Mouse (Mus musculus): ENCODE data around the gene Ss18l2. TPM values are rescaled to one million over a fixed set of nuclear protein-coding genes. Genes with fewer than 3 reads are reported as not detected.

Gene Ss18l2
- total and polyA plus RNA-seq, 3 experiments: 40.2 to 77.0 (median 41.5) TPM

DNA sequence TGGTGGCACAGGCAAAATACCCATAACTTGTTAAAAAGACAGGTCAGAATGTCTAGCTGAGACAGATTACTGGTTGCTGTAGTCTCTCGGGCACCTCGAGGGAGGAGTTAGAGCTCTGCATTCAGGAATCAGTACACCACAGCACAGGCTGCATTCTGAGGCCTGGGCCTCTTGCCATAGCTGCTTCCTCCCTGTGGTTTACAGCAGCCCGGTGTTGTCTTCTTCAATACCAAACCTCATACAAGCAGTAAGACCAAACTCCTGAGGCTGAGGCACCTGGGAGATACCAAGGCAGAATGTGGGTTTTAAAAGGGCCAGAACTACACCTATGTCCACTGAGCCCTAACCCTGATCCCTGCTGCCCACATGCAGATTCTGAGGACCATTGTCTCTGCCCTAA, 47.3 kb downstream of the Ss18l2 start:
- in situ Hi-C loops (cut with MboI; ENCODE audit: low pct_ligation_motif_present, low pct_unique_long_range_greater_than_20kb, low sequenced_read_pairs): no loop called here
- Histone ChIP-seq H3K36me3 (replicated peaks in 1 of 2; ENCODE audit: control insufficient read depth in 1 of 2, insufficient read depth in 1 of 2, low read length in 1 of 2) (peaks cover 51 to 75% of the 10 kb centered on the region in 2 experiments), H3K4me1 (ENCODE audit: control insufficient read depth in 1 of 2, insufficient read depth in 2 of 2) (peaks cover 0 to 7% of the 10 kb centered on the region in 2 experiments; a peak in 1 of 4 replicates), H3K4me3 (replicated peaks in 1 of 3; ENCODE audit: low read depth in 2 of 3, low read length in 2 of 3, poor library complexity in 1 of 3) (no peak overlapping the region), H3K9ac (ENCODE audit: insufficient read depth, low read depth) (no peak overlapping the region), H3K27ac (ENCODE audit: insufficient read depth, low read depth) (no peak overlapping the region), H3K79me2 (replicated peaks; ENCODE audit: control insufficient read depth, extremely low read depth, insufficient read depth, poor library complexity, severe bottlenecking) (no peaks in the 10 kb centered on the region), H3K27me3 (replicated peaks) (no peaks in the 10 kb centered on the region), H3K9me3 (replicated peaks; ENCODE audit: low read length) (peaks cover 27% of the 10 kb centered on the region), H3K4me2 (ENCODE audit: insufficient read depth, low read depth, poor library complexity, severe bottlenecking) (no peak overlapping the region)
- TF ChIP-seq HCFC1 (IDR thresholded peaks at IDR 0.05; ENCODE audit: low read depth, low read length) (no peak), SIN3A (IDR thresholded peaks at IDR 0.05; ENCODE audit: low read length) (no peak), MAZ (IDR thresholded peaks at IDR 0.05; ENCODE audit: low read depth, low read length) (no peak), KAT2A (IDR thresholded peaks at IDR 0.05; ENCODE audit: insufficient replicate concordance, low read length) (no peak), POLR2AphosphoS2 (IDR thresholded peaks at IDR 0.05; ENCODE audit: low read depth, low read length) (no peak), CTCF (conservative IDR thresholded peaks at IDR 0.05 in 1 of 2, IDR thresholded peaks at IDR 0.05 in 1 of 2; ENCODE audit: low read depth in 2 of 2, low read length in 2 of 2) (no peak), ELF1 (IDR thresholded peaks at IDR 0.05; ENCODE audit: low read depth, low read length) (no peak), MAFK (IDR thresholded peaks at IDR 0.05; ENCODE audit: insufficient replicate concordance, low read length) (no peak), JUN (IDR thresholded peaks at IDR 0.05; ENCODE audit: insufficient read depth, low read depth, low read length) (no peak), RAD21 (IDR thresholded peaks at IDR 0.05; ENCODE audit: low read depth, low read length) (no peak), PAX5 (IDR thresholded peaks at IDR 0.05; ENCODE audit: low read length) (no peak), MEF2A (IDR thresholded peaks at IDR 0.05; ENCODE audit: borderline replicate concordance, low read depth, low read length) (no peak), MYC (IDR thresholded peaks at IDR 0.05; ENCODE audit: low read depth, low read length) (no peak), ETS1 (conservative IDR thresholded peaks at IDR 0.05; ENCODE audit: low read depth, low read length) (no peak), NELFE (IDR thresholded peaks at IDR 0.05; ENCODE audit: low read depth, low read length) (no peak)
- DNase-seq (ENCODE audit: extremely low read depth): no peak
- dilution Hi-C loops (cut with MboI; ENCODE audit: extremely low pct_ligation_motif_present, extremely low pct_unique_long_range_greater_than_20kb, low sequenced_read_pairs): no loop called here

DNA sequence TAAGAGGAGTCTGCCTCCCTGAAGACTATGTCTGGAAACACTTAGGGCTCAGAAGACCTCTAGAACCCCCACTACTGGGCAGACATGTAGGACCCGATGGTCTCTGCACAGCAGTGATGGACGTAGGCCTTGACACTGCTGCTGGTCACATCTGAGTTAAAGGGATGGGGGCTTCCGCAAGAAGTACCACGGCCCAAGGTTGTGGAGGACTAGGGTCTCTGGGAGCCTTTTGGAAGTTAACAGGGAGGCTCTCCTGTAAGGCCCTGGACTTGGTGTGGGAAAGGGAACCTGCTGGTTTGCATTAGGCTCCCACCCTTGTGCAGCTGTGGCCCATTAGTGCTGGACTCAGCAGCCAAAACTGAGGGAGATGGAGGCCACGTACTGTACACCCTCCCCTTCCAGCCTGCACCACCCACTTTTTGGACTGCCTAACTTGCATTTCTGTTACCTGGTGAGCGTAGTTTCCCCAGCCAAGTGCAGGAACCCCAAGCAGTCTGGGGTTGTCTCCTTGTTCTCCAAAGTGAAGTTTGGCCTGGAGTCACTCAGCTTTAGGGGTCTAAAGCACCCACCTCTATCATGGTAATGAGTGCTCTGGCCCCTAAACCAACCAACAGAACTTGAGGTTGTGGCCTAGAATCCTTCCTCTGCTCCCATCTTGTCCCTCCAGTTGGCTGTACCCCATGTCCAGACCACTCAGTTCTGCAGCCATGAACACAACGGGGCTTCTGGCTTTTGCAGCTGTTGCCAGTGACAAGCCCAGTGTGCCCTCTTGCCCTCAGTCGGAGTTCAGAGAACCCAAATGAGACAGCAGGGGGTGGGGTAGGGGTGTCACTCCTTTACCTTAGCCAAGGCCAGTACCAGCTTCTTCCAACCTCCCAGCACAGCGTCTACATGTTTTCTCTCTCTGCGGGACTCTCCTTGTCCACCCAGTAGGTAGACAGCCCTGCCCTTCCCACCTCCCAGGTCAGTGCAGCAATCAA, 48.0 kb downstream of the Ss18l2 start:
- H3K4me3 ChIP-seq (replicated peaks in 1 of 3; ENCODE audit: low read depth in 2 of 3, low read length in 2 of 3, poor library complexity in 1 of 3): no peak overlapping the region
- H3K9me3 ChIP-seq (replicated peaks; ENCODE audit: low read length): peaks cover 27% of the 10 kb centered on the region
- TF ChIP-seq RAD21 (IDR thresholded peaks at IDR 0.05; ENCODE audit: low read depth, low read length) (no peak), NELFE (IDR thresholded peaks at IDR 0.05; ENCODE audit: low read depth, low read length) (no peak)
- H3K36me3 ChIP-seq (replicated peaks in 1 of 2; ENCODE audit: control insufficient read depth in 1 of 2, insufficient read depth in 1 of 2, low read length in 1 of 2): peaks cover 51 to 74% of the 10 kb centered on the region in 2 experiments
- no peaks in the 10 kb centered on the region for H3K79me2 ChIP-seq (replicated peaks; ENCODE audit: control insufficient read depth, extremely low read depth, insufficient read depth, poor library complexity, severe bottlenecking)
- DNase-seq (ENCODE audit: extremely low read depth): no peak
- H3K27ac ChIP-seq (ENCODE audit: insufficient read depth, low read depth): no peak overlapping the region
- in situ Hi-C loops (cut with MboI; ENCODE audit: low pct_ligation_motif_present, low pct_unique_long_range_greater_than_20kb, low sequenced_read_pairs) (no loop called here), dilution Hi-C loops (cut with MboI; ENCODE audit: extremely low pct_ligation_motif_present, extremely low pct_unique_long_range_greater_than_20kb, low sequenced_read_pairs) (no loop called here)
- peaks cover 0 to 7% of the 10 kb centered on the region in 2 experiments; a peak in 1 of 4 replicates for H3K4me1 ChIP-seq (ENCODE audit: control insufficient read depth in 1 of 2, insufficient read depth in 2 of 2)
- no peak overlapping the region for H3K9ac ChIP-seq (ENCODE audit: insufficient read depth, low read depth)
- H3K27me3 ChIP-seq (replicated peaks): no peaks in the 10 kb centered on the region
- no peak overlapping the region for H3K4me2 ChIP-seq (ENCODE audit: insufficient read depth, low read depth, poor library complexity, severe bottlenecking)

Data from CH12.LX (cell line).